Mouse (Mus musculus) kidney, postnatal 25 days (tissue): Measurements from ENCODE around the gene Spon1.
A peak's percentile ranks its signal among the peaks of the same experiment; 100 is the strongest.

ENCODE experiments used
- DNase-seq, 2 experiments: peaks; one replicate each; pipeline ENCODE4 v3.0.0; 2021; ENCODE audit warnings: mixed read lengths in 2 of 2

The Spon1 gene

DNA sequence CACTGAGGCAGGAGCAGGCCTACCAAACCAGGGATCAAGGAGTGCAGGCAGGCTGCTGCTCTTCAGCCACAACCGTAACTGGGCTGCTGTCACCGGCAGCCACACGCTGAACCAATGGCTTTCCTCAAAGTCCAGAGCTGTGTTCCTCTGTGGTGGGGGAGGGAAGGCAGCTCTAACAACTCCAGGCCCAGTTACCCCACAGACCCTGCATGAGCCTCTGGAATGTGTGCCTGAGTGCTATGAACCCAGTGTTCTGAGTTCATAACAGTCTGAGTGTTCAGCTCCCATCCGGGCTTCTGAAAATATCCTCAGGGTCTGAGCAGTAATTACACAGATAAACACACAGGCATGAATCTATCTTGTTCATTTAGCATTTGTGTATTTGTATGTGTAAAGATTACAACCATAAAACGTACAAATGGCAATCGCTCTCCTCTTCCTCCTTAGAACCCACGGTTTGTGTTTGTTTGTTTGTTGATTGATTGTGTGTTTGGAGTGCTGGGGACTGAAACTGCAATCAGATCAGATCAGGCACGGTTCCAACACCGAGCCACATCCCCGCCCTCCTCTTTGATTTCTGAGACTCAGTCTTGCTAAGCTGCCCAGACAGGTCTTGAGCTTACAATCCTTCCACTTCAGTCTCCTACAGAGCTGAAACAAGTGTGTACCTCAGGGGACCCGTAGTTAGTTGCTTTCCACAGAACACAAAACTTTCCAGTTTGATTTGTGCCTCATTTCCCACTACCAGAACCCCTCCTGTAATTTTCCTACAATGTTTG is 299.8 kb downstream of the Spon1 start:
- DNase-seq, result peak in 1 of 2 experiments; percentile 49

DNA sequence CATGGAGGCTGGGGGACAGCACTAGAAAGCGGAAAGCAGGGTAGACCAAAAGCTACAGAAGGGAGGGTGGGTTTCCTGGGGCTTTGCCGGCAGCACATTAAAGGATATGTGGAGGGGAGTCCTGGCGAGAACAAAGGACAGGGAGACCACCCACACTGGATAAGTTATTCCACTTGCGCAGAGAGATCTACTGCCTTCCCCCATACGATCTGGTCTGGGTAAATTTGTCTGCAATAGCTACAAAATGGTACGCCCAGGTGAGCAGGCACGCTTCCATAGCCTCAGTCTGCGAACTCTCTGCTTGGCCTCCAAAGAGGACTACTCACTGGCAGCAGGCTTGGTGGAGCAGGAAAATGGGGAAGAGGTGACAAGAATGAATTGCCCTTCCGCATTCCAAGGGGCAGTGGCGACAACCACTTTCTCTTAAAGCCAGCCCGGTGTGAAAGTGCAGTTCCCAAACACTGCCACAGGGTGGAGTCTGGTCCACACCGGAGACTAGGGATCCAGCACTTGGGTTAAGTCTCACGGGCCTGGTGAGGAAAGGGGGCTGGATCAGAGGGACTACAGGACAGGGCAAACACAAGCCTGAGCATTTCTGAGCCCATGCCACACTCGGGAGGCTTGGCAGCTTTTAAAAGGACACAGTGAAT is 300.9 kb downstream of the Spon1 start:
- DNase-seq, result peak; percentile 91 to 93

DNA sequence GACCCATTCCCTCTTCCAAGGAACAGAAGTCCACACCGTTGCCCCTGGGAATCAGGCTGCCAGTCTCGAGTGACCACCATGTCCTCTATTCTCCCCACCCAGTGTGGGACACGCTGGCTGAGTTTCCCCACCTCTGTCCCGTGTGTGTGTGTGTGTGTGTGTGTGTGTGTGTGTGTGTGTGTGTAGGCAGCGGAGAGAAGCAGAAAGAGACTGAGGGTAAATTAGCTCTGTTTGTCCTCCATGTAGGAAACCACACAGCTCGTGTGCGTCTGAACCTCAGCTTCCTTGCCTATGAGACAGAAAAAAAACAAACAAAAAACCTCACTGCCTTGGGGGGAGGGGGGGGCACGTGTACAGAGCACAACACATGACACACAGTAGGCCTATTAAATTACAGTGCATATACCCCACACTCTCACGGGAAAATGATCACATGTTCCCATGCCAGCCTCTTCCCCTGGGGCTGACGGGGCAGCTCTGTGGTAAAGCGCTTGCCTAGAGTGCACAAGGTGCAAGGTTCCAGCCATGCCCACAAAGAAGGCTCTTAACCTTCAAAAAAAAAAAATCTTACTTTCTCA is 303.2 kb downstream of the Spon1 start:
- DNase-seq, result no peak

DNA sequence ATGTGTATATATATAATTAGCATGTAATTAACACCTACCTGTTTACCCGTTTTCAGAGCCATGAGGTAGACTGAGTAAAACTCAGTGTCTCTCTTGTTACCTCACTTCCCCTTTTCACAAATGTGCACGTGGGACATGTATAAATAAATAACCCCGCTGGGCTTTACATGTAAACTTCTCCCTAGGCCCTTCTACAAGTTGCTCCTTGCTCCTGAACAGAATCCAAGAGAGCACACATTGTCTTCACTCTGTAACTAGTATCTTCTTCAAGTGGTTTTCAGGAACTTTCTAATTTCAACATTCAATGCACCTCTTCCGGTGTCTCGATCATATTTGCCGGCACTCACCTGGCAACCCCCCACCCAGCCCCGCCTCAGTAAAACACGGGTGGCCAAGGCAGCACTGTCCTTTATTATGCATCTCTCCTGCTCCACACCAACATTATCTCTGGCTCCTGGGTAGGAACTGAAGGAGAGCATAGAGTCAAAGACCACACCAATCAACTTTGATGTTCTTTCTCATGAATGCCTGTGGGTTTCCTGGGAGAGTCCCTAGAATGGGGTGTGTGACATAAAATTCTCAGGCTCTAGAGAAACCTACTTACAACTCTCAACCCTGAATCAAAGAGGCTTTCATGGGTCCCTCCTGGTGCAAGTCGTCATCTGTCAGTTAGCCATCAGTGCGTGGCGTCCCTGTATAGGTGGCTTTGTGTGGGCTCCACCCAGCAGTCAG is 304.1 kb downstream of the Spon1 start:
- no peak for DNase-seq

DNA sequence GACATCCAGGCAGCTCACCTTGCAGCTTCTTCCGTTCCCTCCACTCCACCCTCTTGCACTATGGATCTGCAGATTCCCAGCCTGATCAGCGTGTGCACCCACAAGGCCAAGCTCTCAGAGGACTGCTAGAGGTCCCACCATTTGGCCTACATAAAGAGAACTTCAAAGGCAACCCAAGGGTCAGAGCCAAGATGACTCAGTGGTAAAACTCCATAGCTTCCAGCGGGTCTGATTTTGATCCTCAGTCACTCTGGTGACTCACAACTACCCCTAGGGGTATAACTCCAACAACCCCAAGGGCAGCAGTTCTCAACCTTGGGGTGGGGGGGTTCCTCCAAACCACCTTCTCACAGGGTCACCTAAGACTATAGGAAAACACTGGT is 304.7 kb downstream of the Spon1 start:
- DNase-seq, result no peak

DNA sequence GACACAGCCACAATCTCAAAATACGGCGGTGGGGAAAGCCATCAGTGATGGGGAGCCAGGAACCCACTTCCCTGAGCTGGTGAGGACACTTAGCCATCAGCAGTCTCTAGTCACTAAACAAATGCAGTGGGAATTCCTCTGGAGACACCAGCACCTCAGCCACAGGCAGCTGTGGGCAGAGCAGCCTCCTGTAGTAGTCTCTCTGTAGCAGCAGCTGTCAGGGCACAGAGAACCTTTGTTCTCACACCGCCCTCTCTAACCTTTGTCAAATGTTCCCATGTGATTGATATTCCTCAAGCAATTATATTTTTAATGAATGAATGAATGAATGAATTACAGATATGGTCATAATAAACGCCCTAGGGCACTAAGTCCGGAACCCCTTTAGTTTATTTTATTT is 305.6 kb downstream of the Spon1 start:
- no peak for DNase-seq

DNA sequence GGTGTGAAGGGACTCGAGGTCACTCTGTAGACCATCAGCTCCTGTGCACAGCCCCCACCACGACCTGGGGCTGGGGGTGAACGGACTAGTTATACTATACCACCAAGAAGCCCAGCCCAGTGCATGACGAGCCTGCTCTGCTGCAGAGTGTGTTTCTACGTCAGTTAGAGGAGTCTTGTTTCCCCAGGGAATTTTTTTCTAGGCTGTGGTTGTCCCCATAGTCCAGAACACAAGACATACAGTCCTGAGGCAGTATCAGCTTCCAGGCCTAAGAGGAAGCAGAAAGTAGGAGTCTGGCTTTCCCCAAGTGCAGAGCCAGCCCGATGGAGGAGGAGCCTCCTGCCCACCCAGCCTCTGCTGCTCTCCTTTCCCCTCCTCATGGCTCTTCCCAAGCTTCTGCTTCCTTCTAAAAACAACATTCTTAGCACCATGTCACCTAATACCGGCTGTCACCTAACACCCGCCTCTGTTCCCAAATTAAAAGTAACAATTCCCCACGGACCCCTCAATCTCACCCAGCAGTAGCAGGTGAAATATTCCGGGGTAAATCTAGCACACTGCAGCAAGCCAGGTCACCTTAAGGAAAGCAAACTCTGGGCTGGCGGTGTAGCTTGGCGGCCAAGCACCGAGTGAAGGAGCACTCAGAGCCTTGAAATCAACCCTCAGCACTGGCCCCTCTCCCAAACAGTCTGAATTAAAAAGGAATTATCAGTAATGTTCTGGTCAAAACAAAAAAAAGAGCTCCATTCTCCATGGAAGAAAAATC is 306.2 kb downstream of the Spon1 start:
- peak in 1 of 2 experiments; percentile 50 for DNase-seq

DNA sequence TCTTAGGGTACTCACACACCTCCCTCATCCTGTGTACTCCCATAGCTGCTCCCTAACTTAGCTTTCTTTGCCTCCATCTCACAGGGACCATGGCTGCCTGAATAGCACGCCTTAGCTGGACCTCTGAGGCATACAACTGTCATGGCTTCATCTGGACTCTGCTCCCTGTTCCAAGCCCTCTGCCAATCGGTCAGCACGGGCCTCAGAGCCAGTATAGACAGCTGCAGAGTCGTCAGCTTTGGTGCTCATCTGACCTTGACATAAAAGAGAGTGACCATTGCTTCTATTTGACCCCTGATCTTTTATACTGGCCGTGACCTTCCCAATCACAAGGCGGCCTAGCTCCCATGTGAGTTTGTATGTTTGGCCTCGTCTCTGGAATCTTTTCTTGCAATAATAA is 308.3 kb downstream of the Spon1 start:
- peak in 1 of 2 experiments; percentile 63 for DNase-seq

DNA sequence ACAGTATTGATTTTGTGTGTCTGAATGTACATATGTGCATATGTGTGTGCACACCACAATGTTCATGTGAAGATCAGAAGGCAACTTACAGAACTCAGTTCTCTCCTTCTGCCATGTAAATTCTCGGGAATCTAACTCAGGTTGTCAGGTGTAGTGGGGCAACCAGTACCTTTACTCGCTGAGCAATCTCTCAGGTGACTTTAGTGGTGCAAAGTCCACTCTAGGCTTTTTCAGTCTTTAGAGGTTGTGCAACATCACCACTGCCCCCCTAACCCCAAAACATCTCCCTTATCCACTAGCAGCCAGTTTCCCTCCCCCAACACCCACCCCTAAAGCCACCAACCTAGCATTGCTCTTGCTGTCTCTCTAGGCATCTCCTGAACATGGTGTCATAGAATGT is 308.8 kb downstream of the Spon1 start:
- no peak for DNase-seq

DNA sequence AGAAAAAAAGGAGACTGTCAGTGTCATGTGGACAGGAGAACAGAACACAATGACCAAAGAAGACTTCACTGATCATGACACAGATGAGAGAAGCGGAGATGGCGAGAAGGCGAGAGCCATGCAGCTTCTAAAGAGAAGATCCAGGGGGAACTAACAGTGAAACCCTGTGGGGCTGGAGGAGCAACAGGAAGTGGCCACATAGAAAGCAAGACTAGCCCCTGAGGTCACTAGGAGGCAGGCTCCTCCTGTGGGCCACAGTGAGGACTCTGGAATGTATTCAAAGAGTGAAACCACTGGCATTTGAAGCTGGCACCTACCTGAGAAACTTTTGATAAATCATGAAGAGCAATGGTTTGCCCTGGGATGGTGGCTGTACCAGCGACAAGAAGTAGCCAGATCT is 313.5 kb downstream of the Spon1 start:
- DNase-seq, result no peak

DNA sequence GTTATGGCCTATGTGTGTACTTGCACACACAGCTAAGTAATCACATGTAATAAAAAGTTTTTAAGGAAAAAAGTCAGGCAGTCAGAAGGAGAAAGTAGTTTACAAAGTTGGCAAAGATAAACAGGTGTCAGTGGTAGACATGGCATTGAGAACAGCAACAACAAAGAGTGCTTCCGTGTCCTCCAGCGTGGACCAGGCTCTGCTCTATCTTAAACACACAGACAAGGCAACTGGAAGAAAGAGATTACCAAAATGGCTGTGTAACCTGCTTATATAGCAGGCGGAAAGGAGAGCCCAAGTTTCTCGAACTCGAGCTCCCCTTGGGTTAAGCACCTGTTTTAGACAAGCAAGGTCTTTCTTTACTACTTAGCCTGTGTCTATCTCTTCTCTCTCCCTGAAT is 314.5 kb downstream of the Spon1 start:
- DNase-seq, result no peak

DNA sequence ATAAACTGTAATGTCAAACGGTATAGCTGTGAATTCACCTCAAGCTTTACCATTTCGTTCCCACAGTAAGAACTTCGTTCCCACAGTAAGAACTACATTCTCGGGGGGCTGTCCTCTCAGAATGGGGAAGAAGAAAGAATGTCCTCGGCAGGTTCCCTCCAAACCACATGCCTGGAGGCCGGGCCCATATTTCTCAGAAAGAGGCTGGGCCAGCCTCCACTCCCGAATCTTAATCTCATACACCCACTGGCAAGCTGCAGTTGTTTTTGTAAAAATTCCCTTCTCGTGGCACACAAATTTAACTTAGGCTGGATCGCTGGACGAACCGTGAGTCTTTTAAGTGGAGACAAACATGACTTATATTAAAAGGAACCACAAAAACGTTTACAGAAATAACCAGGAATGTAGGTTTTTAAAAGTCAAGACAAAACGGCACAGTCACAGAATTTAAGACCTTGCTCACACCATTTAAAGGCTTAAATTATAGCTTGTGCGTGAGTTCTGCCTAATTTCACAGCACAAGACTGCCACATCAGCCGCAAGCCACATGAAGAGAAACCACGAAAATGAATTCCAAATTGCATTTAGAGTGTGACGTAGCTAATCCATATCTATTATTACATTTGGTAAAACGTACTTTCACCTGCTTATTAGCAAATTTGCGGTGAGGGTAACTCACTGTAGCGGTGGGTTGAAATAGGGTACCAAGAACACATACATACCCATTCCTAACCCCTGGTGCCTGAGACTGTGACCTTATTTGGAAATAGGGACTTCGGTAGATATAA is 316.0 kb downstream of the Spon1 start:
- no peak for DNase-seq

DNA sequence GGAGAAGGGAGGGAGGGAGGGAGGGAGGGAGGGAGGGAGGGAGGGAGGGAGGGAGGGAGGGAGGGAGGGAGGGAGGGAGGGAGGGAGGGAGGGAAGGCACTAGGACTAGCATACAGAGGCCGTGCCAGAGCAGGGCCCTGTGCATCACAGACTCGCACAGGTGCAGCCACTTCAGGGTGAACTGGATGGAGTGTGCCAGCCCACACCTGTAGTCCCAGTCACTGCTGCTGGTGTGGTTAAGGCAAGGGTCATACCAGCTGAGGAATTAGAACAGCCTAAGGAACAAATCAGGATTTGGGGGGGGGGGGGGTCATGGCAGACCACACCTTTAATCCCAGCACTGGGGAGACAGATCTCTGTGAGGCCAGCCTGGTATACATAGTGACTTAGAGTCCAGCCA is 317.3 kb downstream of the Spon1 start:
- no peak for DNase-seq

DNA sequence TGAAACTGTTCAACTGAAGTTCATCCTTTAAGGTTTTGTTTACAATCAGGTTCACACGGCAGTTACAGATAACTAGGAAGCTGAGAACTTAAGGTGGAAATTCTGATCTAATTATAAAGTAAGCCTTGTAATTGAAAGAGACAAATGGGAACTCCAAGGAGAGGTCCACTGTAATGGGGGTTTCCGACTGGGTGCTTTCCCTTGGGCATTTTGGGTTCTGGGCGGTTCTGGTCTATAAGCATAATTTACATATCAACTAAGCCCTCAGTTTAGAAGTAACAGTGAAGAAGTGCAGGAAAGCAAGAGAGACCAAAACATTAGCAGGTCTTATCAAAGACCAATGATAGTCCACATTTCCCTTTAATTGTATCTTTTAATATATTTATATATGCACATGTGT is 318.0 kb downstream of the Spon1 start:
- DNase-seq, result no peak

DNA sequence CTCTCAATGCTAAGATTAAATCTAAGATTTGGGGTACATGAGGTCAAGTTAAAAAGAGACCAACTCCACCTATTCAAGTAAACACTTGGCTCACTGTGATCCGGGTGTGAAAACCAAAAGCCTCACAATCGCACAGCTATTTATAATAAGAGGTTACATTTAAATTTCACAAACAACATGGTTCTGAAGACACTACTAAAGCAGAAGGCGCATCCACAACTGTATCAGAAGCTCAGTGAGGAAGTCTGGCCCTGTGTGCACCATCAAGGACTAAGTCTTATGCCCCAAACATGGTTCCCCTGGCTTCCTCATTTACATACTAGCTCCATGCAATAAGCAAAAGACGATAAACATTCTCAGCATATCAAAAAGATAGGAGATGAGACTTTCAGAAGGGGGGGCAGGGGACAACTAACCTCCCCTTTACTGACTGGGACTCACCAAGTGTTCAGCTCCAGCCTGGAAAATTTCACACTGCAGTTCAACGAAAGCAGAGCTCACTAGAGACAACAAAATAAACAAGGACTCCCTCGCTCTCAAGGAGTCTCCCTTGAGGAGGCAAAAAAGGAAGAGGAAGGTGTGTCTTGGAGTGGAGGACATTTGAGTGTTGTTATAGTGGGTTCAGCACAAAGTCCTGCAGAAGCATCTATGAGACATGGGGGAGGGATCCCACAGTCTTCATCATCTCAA is 320.4 kb downstream of the Spon1 start:
- no peak for DNase-seq

DNA sequence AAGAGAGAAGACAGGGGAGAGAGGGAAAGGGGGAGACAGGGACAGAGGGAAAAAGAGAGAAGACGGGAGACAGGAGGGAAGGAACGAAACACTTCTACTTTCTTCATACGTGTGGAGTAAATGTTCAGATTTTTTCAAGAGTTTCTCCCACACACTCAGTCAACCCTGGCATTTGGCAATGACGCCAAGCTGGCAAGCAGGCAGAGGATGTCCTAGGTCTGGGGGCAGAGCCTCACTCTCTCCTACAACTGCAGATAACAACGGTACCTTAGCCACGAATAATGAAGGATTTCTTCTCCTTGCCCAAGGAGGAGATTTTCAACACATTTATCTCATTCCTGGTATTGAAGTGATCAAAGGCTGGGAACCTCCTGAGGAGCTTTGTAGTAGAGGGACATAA is 321.5 kb downstream of the Spon1 start:
- peak; percentile 31 to 52 for DNase-seq

DNA sequence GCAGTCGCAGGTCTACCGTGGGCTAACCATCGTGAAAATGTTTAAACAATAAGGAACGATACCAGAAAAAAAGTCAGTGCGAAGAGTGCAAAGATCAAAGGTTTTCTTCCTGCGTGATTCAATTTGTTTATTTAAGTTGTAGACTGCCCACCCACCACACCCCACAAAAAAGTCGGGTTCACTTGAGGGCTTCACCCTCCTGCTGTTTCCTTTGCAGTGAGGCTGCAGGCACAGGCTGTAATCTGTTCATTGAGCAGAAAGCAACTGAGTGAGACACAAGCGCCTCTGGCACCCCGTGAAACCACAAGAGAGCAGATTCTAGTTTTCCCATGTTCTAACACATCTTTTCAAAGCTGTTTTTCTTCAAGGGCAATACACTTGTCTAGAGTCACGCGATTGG is 322.2 kb downstream of the Spon1 start:
- DNase-seq, result no peak

DNA sequence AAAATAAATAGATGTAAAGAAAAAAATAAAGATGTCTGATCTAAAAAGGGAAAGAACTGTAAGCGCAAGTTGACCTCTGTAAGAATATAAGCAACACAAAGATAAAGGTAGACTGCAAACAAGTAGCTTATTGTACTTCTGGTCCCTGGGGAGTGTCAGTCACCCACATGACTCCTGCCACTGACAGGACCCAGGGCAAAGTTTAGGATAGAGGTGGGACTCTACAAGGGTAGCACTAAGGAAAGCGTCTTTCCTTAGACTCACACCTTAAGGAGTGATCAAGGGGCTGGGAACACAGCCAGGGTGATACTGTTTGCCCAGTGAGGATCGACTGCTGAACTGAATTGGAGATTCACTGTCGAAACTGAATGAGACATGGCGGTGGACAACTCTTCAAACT is 323.1 kb downstream of the Spon1 start:
- DNase-seq, result no peak

DNA sequence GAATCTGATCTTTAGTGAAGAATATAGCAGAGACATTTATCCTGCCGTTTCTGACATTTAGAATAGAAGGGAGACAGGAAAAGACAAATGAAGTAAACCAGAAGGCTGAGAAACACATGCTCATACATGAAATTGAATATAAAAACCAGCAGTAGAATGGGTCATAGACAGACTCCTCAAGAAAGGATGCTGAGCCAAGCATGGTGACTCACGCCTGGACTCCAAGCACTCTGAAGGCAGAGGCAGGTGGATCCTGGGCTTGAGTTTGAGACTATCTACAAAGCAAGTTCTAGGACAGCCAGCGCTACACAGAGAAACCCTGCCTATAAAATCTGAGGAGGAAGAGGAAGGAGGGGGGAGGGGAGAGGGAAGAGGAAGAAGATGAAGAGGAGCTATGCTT is 324.4 kb downstream of the Spon1 start:
- DNase-seq, result no peak

DNA sequence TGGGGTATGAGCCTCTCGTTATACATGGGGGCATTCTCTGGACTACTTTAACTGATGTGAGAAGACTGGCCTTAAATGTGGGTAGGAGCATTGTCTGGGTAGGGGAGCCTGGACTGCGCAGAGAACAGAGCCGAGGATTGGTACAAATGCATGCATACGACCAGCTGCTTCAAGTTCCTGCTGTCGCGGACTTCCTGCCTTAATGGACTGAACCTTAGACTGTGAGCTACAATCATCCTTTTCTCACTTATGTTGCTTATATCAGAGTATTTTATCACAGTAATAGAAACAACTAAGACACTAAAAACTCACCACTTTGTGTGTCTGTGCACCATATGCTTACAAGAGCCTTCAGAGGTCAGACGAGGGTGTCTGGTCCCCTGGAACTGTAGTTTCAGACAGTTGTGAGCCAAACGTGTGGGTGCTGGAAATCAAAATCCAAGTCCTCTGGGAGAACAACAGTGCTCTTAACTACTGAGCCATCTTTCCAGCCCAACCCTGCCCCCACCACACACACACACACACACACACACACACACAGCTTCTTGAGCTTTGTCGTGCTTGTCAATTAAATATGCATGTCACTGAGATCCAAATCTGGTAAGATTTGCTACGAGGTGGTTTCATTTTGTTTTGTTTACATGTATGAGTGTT is 325.2 kb downstream of the Spon1 start:
- no peak for DNase-seq
